Mouse (Mus musculus): Measurements from ENCODE around the gene Pex3.

GRCm38 (mm10) chr10:13499331-13499730 lies 53.6 kb downstream of the Pex3 start, which contains the start of gene Fuca2:
- TF ChIP-seq CTCF (IDR thresholded peaks at IDR 0.05; ENCODE audit: low read depth) = no peak
- TF ChIP-seq EP300 (optimal IDR thresholded peaks at IDR 0.05) = no peak
